Mouse (Mus musculus) forebrain, embryonic 16.5 days (tissue): ENCODE measurements at regions not wholly inside any gene's neighbourhood (a gene's known extent, or its start where the extent isn't known, plus 50 kb on each side); places are given as distances from the start of the nearest gene placed in this dataset.

ENCODE experiments used
- ATAC-seq: fragments of 200-750 bp; cut with Nextera tagmentation; 2 replicates; pipeline ENCODE4 v1.8.0; 2017; ENCODE audit warnings: mild to moderate bottlenecking, moderate library complexity
- H3K27ac ChIP-seq: fragments of 300-500 bp; sonication (generic); 2 replicates; pipeline ENCODE4 v1.5.1; 2014; ENCODE audit warnings: low read length, control low read depth
- H3K27me3 ChIP-seq: fragments of 300-500 bp; sonication (generic); replicated peaks from 2 replicates; pipeline ENCODE4 v1.6.1; 2014; ENCODE audit warnings: low read length; ENCODE audit not compliant: control insufficient read depth, insufficient read depth
- H3K36me3 ChIP-seq: fragments of 300-500 bp; sonication (generic); 2 replicates; pipeline ENCODE4 v1.6.1; 2014; ENCODE audit not compliant: control insufficient read depth, insufficient read depth
- H3K4me1 ChIP-seq: fragments of 300-500 bp; sonication (generic); replicated peaks from 2 replicates; pipeline ENCODE4 v1.6.1; 2014; ENCODE audit warnings: low read length; ENCODE audit not compliant: control insufficient read depth, insufficient read depth
- H3K4me2 ChIP-seq: fragments of 300-500 bp; sonication (generic); 2 replicates; pipeline ENCODE4 v1.6.1; 2014; ENCODE audit warnings: mild to moderate bottlenecking, low read length, control low read depth
- H3K4me3 ChIP-seq: fragments of 300-500 bp; sonication (generic); replicated peaks from 2 replicates; pipeline ENCODE4 v1.5.1; 2014; ENCODE audit warnings: mild to moderate bottlenecking, low read length, control low read depth
- H3K9ac ChIP-seq: fragments of 300-500 bp; sonication (generic); replicated peaks from 2 replicates; pipeline ENCODE4 v1.6.1; 2014; ENCODE audit warnings: low read depth, low read length, control low read depth
- H3K9me3 ChIP-seq: fragments of 300-500 bp; sonication (generic); 2 replicates; pipeline ENCODE4 v1.6.1; 2016; ENCODE audit warnings: low read length; ENCODE audit not compliant: control insufficient read depth
- WGBS: fragments of 180-500 bp; shearing (Covaris S2); extraction: QIAGEN DNeasy Blood & Tissue Kit; methylation state at CpG from one replicate; pipeline ENCODE4 v1.1.7; 2014; 5-methylcytosine and 5-hydroxymethylcytosine counted together

DNA sequence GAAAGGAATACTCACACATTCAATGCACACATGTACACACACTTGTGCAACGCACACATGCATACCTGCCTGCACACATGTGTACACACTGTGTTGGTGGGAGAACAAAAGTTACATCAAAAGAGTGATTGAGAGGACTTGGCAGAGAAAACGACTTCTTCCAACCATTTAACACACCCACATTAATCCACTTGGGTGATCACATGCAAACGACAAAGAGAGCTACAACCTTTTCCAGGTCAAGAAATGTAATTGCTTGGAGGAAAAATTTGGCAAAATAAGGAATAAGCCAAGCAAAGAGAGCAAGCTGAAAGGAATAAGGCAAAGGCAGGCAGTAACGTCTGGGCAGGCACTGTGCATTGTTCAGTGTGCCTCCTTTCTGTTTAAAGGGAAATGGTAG, 67.3 kb downstream of the C1d start:
- Histone ChIP-seq H3K36me3 (no peaks in the 10 kb centered on the region), H3K4me1 (peaks cover 16% of the 10 kb centered on the region), H3K9ac (no peak overlapping the region), H3K27me3 (peaks cover 7% of the 10 kb centered on the region), H3K4me2 (no peak overlapping the region), H3K9me3 (no peaks in the 10 kb centered on the region), H3K4me3 (no peak overlapping the region), H3K27ac (no peak overlapping the region)
- WGBS, result 4% methylated on average over 4 of the region's 4 CpGs
- ATAC-seq, result peak; percentile 18; the same call in 1 of the 2 replicates

DNA sequence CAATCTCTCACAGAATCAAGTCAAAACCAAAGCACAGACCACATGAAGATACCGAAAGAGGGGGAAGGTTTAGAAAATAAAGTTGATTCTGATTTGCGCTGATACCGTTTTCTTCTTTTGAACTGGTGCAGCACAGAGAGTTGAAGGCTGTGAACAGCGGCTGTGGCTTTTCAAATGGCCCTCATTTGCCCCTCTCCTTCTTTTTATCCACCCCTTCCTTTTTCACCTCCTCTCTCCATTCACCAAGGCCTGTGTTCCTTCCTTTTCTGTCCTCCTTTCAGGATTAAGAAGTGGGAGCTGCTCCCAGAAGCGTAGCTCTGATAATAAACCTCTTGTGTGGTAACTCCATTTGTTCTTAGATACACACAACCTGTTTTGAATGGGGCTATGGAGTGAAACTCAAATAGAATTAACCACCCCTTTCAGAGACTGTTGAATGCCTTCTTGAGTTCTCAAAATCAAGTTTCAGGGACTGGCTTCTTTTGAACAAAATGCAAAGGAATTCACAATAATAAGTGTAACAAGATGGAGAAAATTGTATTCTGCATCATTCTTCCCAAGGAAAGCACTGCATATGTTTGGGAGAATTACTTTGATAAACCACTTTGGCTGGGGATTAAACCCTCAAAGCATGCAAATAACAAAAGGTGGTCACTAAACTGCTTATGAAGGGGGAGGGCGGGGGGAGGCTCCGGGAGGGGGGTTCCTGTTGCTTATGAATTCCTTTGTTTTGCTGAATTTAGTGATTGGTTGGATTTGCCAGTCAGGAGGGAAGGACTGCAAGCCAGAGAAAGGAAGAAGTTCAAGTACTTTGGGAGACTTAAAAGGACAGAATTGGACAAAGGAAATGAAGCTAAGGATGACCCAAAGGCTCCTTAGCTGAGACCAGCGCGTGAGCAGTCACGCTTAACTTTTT, 68.6 kb downstream of the C1d start:
- H3K4me2 ChIP-seq, result 0 out of 2 replicates have a peak overlapping the region, but pooled peaks have one; percentile 2
- 6% methylated on average over 10 of the region's 10 CpGs for WGBS
- peaks cover 7% of the 10 kb centered on the region for H3K27me3 ChIP-seq
- H3K4me1 ChIP-seq, result peaks cover 16% of the 10 kb centered on the region
- H3K9ac ChIP-seq, result no peak overlapping the region
- ATAC-seq, result peak; percentile 69
- no peaks in the 10 kb centered on the region for H3K36me3 ChIP-seq
- no peaks in the 10 kb centered on the region for H3K9me3 ChIP-seq
- no peak overlapping the region for H3K4me3 ChIP-seq
- H3K27ac ChIP-seq, result no peak overlapping the region

DNA sequence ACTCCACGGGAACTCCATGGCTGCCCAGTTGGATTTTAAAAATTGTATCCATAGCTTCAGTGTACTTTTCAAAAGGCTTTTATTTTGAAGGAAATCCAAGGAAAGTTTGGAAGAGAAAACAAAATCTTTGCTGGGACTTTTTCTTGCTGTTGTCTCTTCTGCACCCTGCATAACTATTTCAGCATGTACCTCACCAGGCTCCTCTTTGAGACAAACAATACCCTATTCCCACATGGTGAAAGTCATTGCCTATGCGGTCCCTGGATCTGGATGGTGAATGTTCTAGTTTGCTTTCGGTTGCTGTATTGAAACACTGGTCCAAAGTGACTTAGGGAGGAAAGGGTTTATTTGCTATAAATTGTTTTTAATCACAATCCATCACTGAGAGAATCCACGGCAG, 69.3 kb downstream of the C1d start:
- Histone ChIP-seq H3K4me1 (peaks cover 16% of the 10 kb centered on the region), H3K36me3 (no peaks in the 10 kb centered on the region), H3K27me3 (peaks cover 7% of the 10 kb centered on the region), H3K27ac (no peak overlapping the region), H3K9ac (no peak overlapping the region), H3K4me2 (no peak overlapping the region), H3K4me3 (no peak overlapping the region), H3K9me3 (no peaks in the 10 kb centered on the region)
- 19% methylated on average over 4 of the region's 4 CpGs for WGBS
- no peak for ATAC-seq

DNA sequence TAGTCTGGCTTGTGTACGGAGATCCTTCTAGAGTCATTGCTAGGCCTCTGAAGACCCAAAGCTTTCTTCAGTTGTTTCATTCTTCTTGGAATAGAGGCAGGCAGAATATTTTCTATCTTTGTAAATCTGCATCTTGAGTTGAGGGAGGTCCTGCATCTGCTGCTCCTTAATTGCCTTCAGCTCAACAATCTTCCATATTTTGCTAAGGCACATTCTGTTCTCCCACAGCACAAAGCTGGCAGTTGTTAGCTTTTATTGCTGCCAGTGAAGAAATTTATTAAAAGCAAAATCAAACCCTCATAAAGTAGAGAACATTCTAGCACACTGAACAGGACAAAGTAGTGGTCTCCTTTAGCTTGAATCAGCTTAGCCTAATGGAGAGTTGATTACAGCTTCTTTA, 94.1 kb downstream of the C1d start:
- H3K27ac ChIP-seq, result no peak overlapping the region
- no peaks in the 10 kb centered on the region for H3K27me3 ChIP-seq
- WGBS, result 86% methylated on average over 1 of the region's 1 CpGs
- ATAC-seq, result no peak
- no peak overlapping the region for H3K9ac ChIP-seq
- H3K4me3 ChIP-seq, result no peak overlapping the region
- H3K4me1 ChIP-seq, result peaks cover 8% of the 10 kb centered on the region
- no peak overlapping the region for H3K4me2 ChIP-seq
- H3K9me3 ChIP-seq, result no peaks in the 10 kb centered on the region
- H3K36me3 ChIP-seq, result no peaks in the 10 kb centered on the region

DNA sequence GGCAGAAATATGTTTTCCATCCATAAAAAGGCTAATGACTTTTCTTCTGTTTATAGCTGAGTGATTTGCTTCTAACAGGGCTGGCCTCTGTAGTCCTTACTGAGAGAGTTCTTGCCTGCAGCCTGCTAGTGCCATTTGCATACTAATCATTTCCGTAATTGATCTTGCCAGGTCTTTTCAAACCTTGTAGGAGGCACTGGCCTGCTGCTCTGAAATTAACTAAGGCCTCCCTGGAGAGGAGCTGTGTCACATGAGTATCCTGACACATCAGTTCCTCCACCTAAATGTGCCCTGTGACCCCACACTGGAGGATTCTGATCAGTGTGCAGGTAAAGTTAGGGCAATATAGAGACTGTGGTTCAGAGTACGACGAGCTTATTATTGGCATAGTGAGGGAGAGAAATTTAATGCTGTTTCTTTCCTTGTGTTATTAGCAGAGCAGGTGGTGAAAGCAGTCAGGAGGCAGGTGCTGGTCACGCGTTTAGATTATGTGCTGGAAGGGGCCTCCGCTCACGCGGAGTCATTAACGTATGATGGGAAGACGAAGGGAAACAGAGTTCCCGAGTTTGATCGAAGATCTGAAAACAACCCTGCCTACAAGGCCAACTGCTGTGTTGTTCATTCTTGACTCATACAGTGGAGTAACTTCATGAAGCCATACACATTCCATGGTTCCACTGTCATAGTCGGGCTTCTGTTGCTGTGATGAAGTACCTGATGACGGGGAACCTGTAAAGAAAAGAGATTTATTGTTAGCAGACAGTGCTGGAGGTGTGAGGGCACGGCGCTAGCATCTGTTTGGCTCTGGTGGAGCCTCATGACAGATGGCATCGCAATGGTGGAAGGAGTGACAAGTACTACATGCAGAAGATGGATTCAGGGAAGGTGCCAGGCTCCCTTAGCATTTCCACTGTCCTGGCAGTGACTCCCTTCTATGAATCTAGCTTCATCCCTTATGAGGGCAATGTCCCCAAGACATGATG, 95.1 kb downstream of the C1d start:
- H3K36me3 ChIP-seq, result no peaks in the 10 kb centered on the region
- H3K9ac ChIP-seq, result no peak overlapping the region
- no peaks in the 10 kb centered on the region for H3K27me3 ChIP-seq
- 43% methylated on average over 17 of the region's 17 CpGs for WGBS
- no peak overlapping the region for H3K4me3 ChIP-seq
- H3K9me3 ChIP-seq, result no peaks in the 10 kb centered on the region
- peak; percentile 79 for ATAC-seq
- H3K4me2 ChIP-seq, result no peak overlapping the region
- peaks cover 8% of the 10 kb centered on the region for H3K4me1 ChIP-seq
- H3K27ac ChIP-seq, result no peak overlapping the region

DNA sequence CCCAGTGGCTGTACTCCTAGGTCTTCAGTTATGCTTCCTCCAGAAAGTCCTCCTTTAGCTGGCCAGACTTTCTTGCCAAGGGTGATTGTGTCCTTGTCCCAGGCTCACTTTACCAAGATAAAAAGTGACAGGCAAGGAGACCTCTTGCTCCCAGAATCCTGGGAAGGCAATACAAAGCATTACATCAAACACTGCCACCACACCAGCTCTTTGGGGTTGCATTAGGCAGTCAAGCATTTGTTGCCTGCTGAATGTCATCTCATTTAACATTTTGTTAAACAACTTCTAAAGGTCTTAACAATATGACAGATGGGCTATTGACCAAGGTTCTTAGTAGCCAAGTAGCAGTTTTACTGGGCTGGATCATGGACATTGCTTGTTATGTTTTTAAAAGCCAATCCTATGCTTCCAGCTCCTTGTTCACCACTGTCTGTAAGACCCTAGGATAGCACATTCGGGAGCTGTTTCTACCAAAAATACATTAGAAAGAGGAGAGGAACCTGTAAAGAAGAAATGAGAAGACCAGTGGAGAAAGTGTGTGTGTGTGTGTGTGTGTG, 102.4 kb downstream of the C1d start:
- Histone ChIP-seq H3K9me3 (no peaks in the 10 kb centered on the region), H3K4me3 (no peak overlapping the region), H3K27ac (no peak overlapping the region), H3K27me3 (no peaks in the 10 kb centered on the region), H3K4me1 (no peaks in the 10 kb centered on the region), H3K4me2 (no peak overlapping the region), H3K36me3 (no peaks in the 10 kb centered on the region), H3K9ac (no peak overlapping the region)
- WGBS, result 77% methylated on average over 1 of the region's 1 CpGs
- ATAC-seq, result no peak

DNA sequence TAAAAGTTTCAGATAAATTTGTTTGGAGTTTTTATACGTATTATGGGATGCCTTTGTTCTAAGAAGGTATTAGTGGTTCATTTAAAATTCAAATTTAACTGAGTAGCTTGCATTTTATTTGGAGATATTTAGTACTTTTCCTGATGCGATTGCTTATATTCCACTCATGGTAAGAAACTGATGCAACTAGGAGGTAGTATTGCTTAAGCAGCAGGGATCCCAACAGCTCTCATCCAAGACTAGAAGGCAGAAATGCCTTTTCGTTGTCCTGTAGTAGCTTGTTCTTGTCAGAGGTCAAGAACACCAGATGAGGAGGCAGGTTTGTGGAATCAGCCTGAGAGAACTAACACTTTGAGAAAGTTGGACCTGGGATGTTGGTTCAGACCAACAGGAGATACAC, 120.5 kb downstream of the C1d start:
- H3K9ac ChIP-seq, result no peak overlapping the region
- no peak for ATAC-seq
- H3K36me3 ChIP-seq, result no peaks in the 10 kb centered on the region
- WGBS, result 82% methylated on average over 3 of the region's 3 CpGs
- no peak overlapping the region for H3K4me2 ChIP-seq
- no peak overlapping the region for H3K4me3 ChIP-seq
- no peaks in the 10 kb centered on the region for H3K9me3 ChIP-seq
- no peak overlapping the region for H3K27ac ChIP-seq
- H3K4me1 ChIP-seq, result no peaks in the 10 kb centered on the region
- H3K27me3 ChIP-seq, result no peaks in the 10 kb centered on the region

DNA sequence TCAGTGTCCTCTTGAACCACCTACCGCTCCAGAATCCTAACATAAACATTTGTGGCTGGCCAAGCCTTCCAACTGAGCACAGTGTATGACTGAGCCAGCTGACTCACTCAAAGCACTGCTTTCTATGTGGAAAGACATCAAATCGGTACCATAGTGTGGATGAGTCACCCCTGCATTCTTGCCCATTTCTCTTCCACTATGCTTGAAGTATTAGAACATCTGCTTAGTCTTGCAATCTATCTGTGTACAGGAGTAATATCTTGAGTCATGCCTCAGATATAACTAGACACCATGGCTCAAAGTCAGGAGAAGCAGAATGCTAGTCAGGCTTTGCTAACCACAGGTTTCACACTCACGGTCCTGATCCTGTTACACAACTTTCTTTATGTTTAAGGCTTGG, 129.4 kb downstream of the C1d start:
- Histone ChIP-seq H3K27ac (no peak overlapping the region), H3K4me1 (no peaks in the 10 kb centered on the region), H3K4me3 (no peak overlapping the region), H3K27me3 (no peaks in the 10 kb centered on the region), H3K9me3 (no peaks in the 10 kb centered on the region), H3K4me2 (no peak overlapping the region), H3K9ac (no peak overlapping the region), H3K36me3 (no peaks in the 10 kb centered on the region)
- no peak for ATAC-seq
- WGBS, result 90% methylated on average over 3 of the region's 3 CpGs

DNA sequence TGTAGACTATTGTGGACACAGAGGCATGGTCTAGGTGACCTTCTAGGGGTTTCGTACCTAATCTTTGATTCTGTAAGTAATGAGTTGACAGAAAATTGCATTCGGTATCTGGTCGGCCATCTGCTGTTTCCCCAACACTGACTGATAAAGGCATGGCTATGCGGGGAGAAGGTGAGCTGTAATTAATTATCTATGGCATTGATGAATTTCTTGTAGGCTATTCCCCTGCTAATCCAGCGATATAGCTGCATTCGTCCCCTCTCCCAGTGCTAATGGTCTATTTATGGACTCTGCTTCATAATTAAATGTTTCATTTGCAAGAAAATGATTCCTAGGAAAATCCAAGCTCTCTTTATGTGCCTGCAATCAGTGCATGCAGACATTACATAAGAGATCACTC, 136.5 kb downstream of the C1d start:
- no peak overlapping the region for H3K4me3 ChIP-seq
- H3K4me2 ChIP-seq, result no peak overlapping the region
- no peaks in the 10 kb centered on the region for H3K4me1 ChIP-seq
- H3K27ac ChIP-seq, result no peak overlapping the region
- no peak overlapping the region for H3K9ac ChIP-seq
- no peaks in the 10 kb centered on the region for H3K27me3 ChIP-seq
- H3K9me3 ChIP-seq, result no peaks in the 10 kb centered on the region
- no peak for ATAC-seq
- 75% methylated on average over 6 of the region's 6 CpGs for WGBS
- no peaks in the 10 kb centered on the region for H3K36me3 ChIP-seq
